In the genomic region with DNA sequence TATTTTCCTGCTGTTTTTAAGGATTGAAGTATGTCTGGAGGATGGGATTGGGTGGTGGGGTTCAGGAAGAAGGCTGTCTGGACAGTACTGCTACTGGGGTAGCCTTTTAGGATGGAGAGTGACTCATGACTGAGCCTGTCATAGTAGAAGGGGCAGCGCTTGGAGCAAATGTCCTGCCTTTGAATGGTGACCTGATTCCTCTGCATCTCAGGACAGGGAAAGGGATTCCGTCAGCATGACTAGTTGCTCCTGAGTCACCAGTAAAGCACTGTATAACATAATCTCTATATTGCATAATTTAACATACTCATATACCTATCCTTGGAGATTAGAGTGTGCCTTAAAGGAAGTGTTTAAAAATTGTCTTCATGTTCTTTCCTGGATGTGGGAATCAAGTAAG, we compare ENCODE assay signal across 22 mouse cellular contexts. TPM values are rescaled to one million over a fixed set of nuclear protein-coding genes. Genes with fewer than 3 reads are reported as not detected.
DNase-seq lines count a peak whose midpoint lies in the region; ATAC-seq and TF ChIP-seq lines count a peak whose summit lies in the region.
"Had no signal": no experiment of that assay in that cellular context is flagged by ENCODE, and none has a peak within 500 bp of the region (broad histone marks: within the 10 kb centered on the region; RNA-seq: fewer than 3 reads in every experiment).

No protein-coding gene starts in this region.

- TF ChIP-seq EP300 in heart, adult 2 months (IDR thresholded peaks at IDR 0.05; ENCODE audit: insufficient read depth, low read depth, low read length): no peak

- no peak overlapping the region for H3K4me3 ChIP-seq in heart, embryonic 14.5 days (ENCODE audit: control insufficient read depth in 1 of 2, insufficient read depth in 1 of 2, low read depth in 1 of 2, low read length in 2 of 2)
- no peak overlapping the region for H3K4me3 ChIP-seq in heart, adult 2 months
- no peak overlapping the region for H3K4me3 ChIP-seq in C2C12 (ENCODE audit: insufficient read depth, poor library complexity, severe bottlenecking)
- H3K4me3 ChIP-seq: embryonic facial prominence, embryonic 10.5 days; forebrain, embryonic 13.5 days; hindbrain, embryonic 13.5 days; kidney, embryonic 15.5 days had no signal

- no peaks in the 10 kb centered on the region for H3K9me3 ChIP-seq in heart, embryonic 14.5 days (ENCODE audit: control insufficient read depth, low read length)
- H3K9me3 ChIP-seq: embryonic facial prominence, embryonic 10.5 days; forebrain, embryonic 13.5 days; hindbrain, embryonic 13.5 days; kidney, embryonic 15.5 days had no signal

- no peaks in the 10 kb centered on the region for H3K79me2 ChIP-seq in heart, adult 2 months (replicated peaks; ENCODE audit: control insufficient read depth, insufficient read depth, low read length)
- no peaks in the 10 kb centered on the region for H3K79me2 ChIP-seq in C2C12 (ENCODE audit: control insufficient read depth, insufficient read depth)

- no peak for TF ChIP-seq POLR2A in heart, adult 2 months (IDR thresholded peaks at IDR 0.05; ENCODE audit: insufficient read depth, low read depth, low read length)

- no peaks in the 10 kb centered on the region for H3K4me1 ChIP-seq in heart, embryonic 14.5 days (ENCODE audit: control insufficient read depth in 2 of 2, insufficient read depth in 2 of 2, low read length in 2 of 2)
- H3K4me1 ChIP-seq in heart, adult 2 months (ENCODE audit: control insufficient read depth, insufficient read depth, low read length): no peaks in the 10 kb centered on the region
- H3K4me1 ChIP-seq: forebrain, embryonic 13.5 days; kidney, embryonic 15.5 days had no signal

- no peak for ATAC-seq in heart, embryonic 14.5 days (ENCODE audit: insufficient number of reproducible peaks, insufficient read depth, low FRiP score, low read depth)
- ATAC-seq: forebrain, embryonic 13.5 days; forebrain, postnatal 0 days; intestine, embryonic 16.5 days had no signal

- peak overlapping the region; percentile 41 for H3K4me2 ChIP-seq in heart, embryonic 14.5 days (ENCODE audit: low read length)
- H3K4me2 ChIP-seq: forebrain, embryonic 13.5 days; hindbrain, embryonic 13.5 days; kidney, embryonic 15.5 days had no signal

- peak; percentile 23 to 27 for DNase-seq in adrenal gland, adult (ENCODE audit: inconsistent age in 2 of 2, low spot score in 1 of 2)
- no peak for DNase-seq in adrenal gland, postnatal 4 days (ENCODE audit: low spot score in 2 of 2)
- DNase-seq in heart, adult 2 months: no peak
- DNase-seq in layer of hippocampus, postnatal 36 days: no peak
- DNase-seq in embryo, embryonic 9.5 days (ENCODE audit: extremely low spot score): no peak
- DNase-seq: adrenal gland, adult 8-10 months; adrenal gland, postnatal 36 days; cerebellum, adult 11-12 months; cerebellum, adult 9-11 months; cerebellum, postnatal 36 days; forebrain, postnatal 0 days; gastrocnemius, postnatal 36 days; heart, adult 11 months; heart, postnatal 14 days had no signal

- no peaks in the 10 kb centered on the region; the same call in 1 of the 2 replicates for H3K27me3 ChIP-seq in heart, embryonic 14.5 days (ENCODE audit: control insufficient read depth, insufficient read depth, low read length)
- no peaks in the 10 kb centered on the region; the same call in 1 of the 2 replicates for H3K27me3 ChIP-seq in heart, adult 2 months (ENCODE audit: control insufficient read depth, insufficient read depth, low read length)
- H3K27me3 ChIP-seq in C2C12 (ENCODE audit: control insufficient read depth, insufficient read depth, insufficient read length): no peaks in the 10 kb centered on the region
- H3K27me3 ChIP-seq: forebrain, embryonic 13.5 days; hindbrain, embryonic 13.5 days; kidney, embryonic 15.5 days had no signal

- H3K27ac ChIP-seq in heart, embryonic 14.5 days (replicated peaks in 1 of 2; ENCODE audit: control insufficient read depth in 1 of 2, insufficient read depth in 1 of 2, low read depth in 2 of 2, low read length in 2 of 2): no peak overlapping the region
- no peak overlapping the region for H3K27ac ChIP-seq in heart, adult 2 months
- H3K27ac ChIP-seq: embryonic facial prominence, embryonic 10.5 days; forebrain, embryonic 13.5 days; hindbrain, embryonic 13.5 days; kidney, embryonic 15.5 days had no signal

- H3K36me3 ChIP-seq in heart, embryonic 14.5 days (ENCODE audit: control insufficient read depth, insufficient read depth, low read length): no peaks in the 10 kb centered on the region
- H3K36me3 ChIP-seq in heart, adult 2 months (ENCODE audit: control insufficient read depth, insufficient read depth, low read length): no peaks in the 10 kb centered on the region
- H3K36me3 ChIP-seq in C2C12 (ENCODE audit: control insufficient read depth, insufficient read depth): no peaks in the 10 kb centered on the region
- H3K36me3 ChIP-seq: embryonic facial prominence, embryonic 10.5 days; hindbrain, embryonic 13.5 days; kidney, embryonic 15.5 days had no signal

- H3K9ac ChIP-seq in heart, embryonic 14.5 days (ENCODE audit: low read length): no peak overlapping the region
- H3K9ac ChIP-seq in heart, adult 2 months (ENCODE audit: low read depth, low read length): no peak overlapping the region
- H3K9ac ChIP-seq: forebrain, embryonic 13.5 days; forebrain, postnatal 0 days; hindbrain, embryonic 13.5 days; kidney, embryonic 15.5 days had no signal

- H3ac ChIP-seq in C2C12 (ENCODE audit: control insufficient read depth, insufficient read length, low read depth): no peak overlapping the region

- 54% methylated on average over 2 of the region's 2 CpGs for WGBS in heart, embryonic 14.5 days
- WGBS in heart, adult 2 months: 58% methylated on average over 2 of the region's 2 CpGs

- intact Hi-C loops in heart, adult 2 months (cut with DNase I): no loop called here

- H3K79me3 ChIP-seq in C2C12 (ENCODE audit: low read depth): no peaks in the 10 kb centered on the region

- no peak for TF ChIP-seq CTCF in heart, adult 2 months (IDR thresholded peaks at IDR 0.05)
- no peak for TF ChIP-seq CTCF in C2C12 (IDR thresholded peaks at IDR 0.05; ENCODE audit: control insufficient read depth, insufficient read depth, insufficient read length)

TF ChIP-seq in C2C12, 6 proteins besides CTCF, POLR2A, EP300 and RAD21:
- TF ChIP-seq MAX (IDR thresholded peaks at IDR 0.05) (no peak), CEBPB (IDR thresholded peaks at IDR 0.05; ENCODE audit: low read depth) (peak; percentile 65)

RNA-seq across cellular contexts. Expression of gene Hydin, which starts 54.7 kb away (rescaled TPM):
- under 1 TPM; 0.08 to 0.20 TPM for total RNA-seq in adrenal gland, postnatal 4 days (2021)
- polyA plus RNA-seq in heart, embryonic 14.5 days (2014; fragmentation: Nextera tagmentation; extraction: Ambion mirVana): 0.07 and 0.08 TPM in 2 replicates
- under 1 TPM; 0.05 to 0.10 TPM for total RNA-seq in heart, adult 2 months (2021)
- 0.09 and 0.21 TPM in 2 replicates for polyA plus RNA-seq in heart, adult 2 months (2012; rRNA removed)
- polyA plus RNA-seq in C2C12 (2012; fragmentation: generic; extraction: Trizol): 0.01 TPM
- total RNA-seq in layer of hippocampus, postnatal 36 days (2021): under 1 TPM; 0.37 to 0.43 TPM
- total RNA-seq: hematopoietic stem cell, adult 5-6 weeks had no signal

Comparison
In these comparisons a context has a peak if more than half of its experiments do, and no peak if none do; other contexts are left out.
1. DNase-seq: peak in adrenal gland, adult (2 of 2); none in adrenal gland, postnatal 4 days (0 of 2), heart, adult 2 months (0 of 2), layer of hippocampus, postnatal 36 days (0 of 2) and embryo, embryonic 9.5 days (single experiment).